Mouse (Mus musculus): ENCODE results near the gene Nfatc2. TPM values are rescaled to one million over a fixed set of nuclear protein-coding genes. Genes with fewer than 3 reads are reported as not detected.

Gene Nfatc2
- polyA plus RNA-seq, 1 experiment from 2014 or later, result 13.2 TPM

DNA sequence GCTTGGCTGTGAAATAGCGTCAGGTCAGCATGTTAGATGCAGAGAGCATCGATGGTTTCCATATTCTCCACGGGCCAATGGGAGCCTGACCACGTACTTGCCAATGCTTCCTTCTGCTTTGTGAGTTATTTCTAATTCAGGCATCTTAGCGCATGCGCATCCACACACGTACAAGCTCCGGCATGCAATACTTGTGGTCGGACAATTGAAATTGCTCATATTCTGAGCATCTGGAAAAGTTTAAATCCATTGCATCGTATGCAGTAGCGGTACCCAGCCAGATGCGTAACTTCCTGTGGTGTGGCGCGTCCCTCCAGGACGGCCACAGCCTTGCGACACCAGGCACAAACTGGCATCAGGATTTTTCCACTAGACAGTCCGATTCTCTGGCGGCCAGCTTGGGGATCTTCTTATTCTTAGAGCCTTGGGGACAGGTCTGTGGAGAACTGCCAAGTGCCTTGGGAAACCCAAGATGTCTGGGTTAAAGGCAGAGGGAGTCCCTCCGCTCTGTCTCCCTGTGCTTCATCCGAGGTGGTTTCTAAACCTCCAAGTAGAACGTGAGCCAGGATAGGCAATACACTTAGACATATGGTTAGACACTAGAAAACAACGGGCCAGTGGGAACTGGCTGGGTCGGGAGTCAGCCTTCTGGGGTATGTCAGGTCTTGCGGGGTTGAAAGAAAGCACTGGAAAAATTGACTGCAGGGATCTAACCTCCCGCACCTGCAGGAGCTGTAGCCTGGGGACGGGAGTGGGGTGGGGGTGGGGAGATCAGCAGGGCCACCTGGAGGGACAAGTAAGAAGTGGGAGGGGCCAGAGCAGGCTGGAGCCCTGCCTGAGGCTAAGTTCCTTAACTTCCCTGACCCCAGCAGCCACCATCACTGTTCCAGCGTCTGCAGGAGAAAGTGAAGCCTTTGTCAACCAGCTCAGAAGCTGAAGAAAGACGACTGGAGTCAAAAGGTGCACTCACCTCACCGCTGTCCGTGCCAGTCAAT, 149.4 kb downstream of the Nfatc2 start:
- Histone ChIP-seq H3K27me3 (ENCODE audit: control insufficient read depth, insufficient read depth, low read length) (peaks cover 13% of the 10 kb centered on the region), H3K4me2 (ENCODE audit: low read length) (no peak overlapping the region), H3K4me3 (ENCODE audit: control insufficient read depth in 1 of 2, insufficient read depth in 1 of 2, low read depth in 1 of 2, low read length in 2 of 2) (no peak overlapping the region), H3K36me3 (ENCODE audit: control insufficient read depth, insufficient read depth, low read length) (no peaks in the 10 kb centered on the region), H3K9me3 (ENCODE audit: control insufficient read depth, low read length) (no peaks in the 10 kb centered on the region), H3K27ac (replicated peaks in 1 of 2; ENCODE audit: control insufficient read depth in 1 of 2, insufficient read depth in 1 of 2, low read depth in 2 of 2, low read length in 2 of 2) (no peak overlapping the region), H3K4me1 (ENCODE audit: control insufficient read depth in 2 of 2, insufficient read depth in 2 of 2, low read length in 2 of 2) (peaks cover 8 to 9% of the 10 kb centered on the region in 2 experiments; a peak in 2 of 4 replicates), H3K9ac (ENCODE audit: low read length) (no peak overlapping the region)
- WGBS, result 54% methylated on average over 30 of the region's 30 CpGs
- ATAC-seq (ENCODE audit: insufficient number of reproducible peaks, insufficient read depth, low FRiP score, low read depth), result no peak

DNA sequence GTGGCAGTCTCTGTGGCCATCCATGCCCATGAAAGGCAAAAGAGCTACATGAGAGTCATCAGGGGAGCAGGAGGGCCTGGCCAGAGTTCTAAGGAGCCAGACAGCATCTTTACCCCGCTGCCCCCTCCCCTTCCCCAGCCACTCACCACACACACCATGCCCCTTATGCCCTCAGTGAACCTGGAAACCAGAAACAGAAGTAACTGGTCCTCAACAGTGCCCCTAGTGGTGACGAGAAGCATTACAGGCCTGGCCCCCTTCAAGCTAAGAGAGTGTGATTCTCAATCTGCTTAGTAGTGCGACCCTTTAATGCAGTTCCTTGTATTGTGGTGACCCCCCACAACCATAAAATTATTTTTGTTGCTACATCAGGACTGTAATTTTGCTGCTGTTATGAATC, 150.5 kb downstream of the Nfatc2 start:
- Histone ChIP-seq H3K4me1 (ENCODE audit: control insufficient read depth in 2 of 2, insufficient read depth in 2 of 2, low read length in 2 of 2) (peaks cover 8 to 9% of the 10 kb centered on the region in 2 experiments; a peak in 2 of 4 replicates), H3K9me3 (ENCODE audit: control insufficient read depth, low read length) (no peaks in the 10 kb centered on the region), H3K4me2 (ENCODE audit: low read length) (no peak overlapping the region), H3K9ac (ENCODE audit: low read length) (no peak overlapping the region), H3K27ac (replicated peaks in 1 of 2; ENCODE audit: control insufficient read depth in 1 of 2, insufficient read depth in 1 of 2, low read depth in 2 of 2, low read length in 2 of 2) (no peak overlapping the region), H3K27me3 (ENCODE audit: control insufficient read depth, insufficient read depth, low read length) (peaks cover 17% of the 10 kb centered on the region), H3K4me3 (ENCODE audit: control insufficient read depth in 1 of 2, insufficient read depth in 1 of 2, low read depth in 1 of 2, low read length in 2 of 2) (no peak overlapping the region), H3K36me3 (ENCODE audit: control insufficient read depth, insufficient read depth, low read length) (no peaks in the 10 kb centered on the region)
- 9% methylated on average over 3 of the region's 3 CpGs for whole genome bisulfite sequencing
- no peak for ATAC-seq (ENCODE audit: insufficient number of reproducible peaks, insufficient read depth, low FRiP score, low read depth)

DNA sequence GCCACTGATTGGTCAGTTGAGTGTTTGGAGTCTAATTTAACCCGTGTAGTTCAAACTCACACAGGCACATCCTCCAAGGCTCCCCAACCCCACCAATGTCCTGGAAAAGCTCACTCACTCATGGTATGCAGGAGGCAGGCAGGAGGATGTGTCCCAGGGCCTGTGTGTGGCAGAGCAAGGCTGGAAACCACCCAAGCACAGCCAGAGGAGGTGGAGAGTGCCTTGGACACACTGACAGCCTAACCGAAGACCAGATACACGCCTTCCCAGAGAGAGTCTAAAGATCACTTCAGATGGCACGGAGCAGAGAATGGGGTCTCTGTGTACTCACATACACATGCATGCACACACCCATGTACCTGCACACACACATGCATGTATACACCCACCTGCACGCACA, 153.4 kb downstream of the Nfatc2 start:
- no peak overlapping the region for H3K4me2 ChIP-seq (ENCODE audit: low read length)
- H3K36me3 ChIP-seq (ENCODE audit: control insufficient read depth, insufficient read depth, low read length), result no peaks in the 10 kb centered on the region
- H3K9ac ChIP-seq (ENCODE audit: low read length), result no peak overlapping the region
- no peak overlapping the region for H3K27ac ChIP-seq (replicated peaks in 1 of 2; ENCODE audit: control insufficient read depth in 1 of 2, insufficient read depth in 1 of 2, low read depth in 2 of 2, low read length in 2 of 2)
- WGBS, result 45% methylated on average over 5 of the region's 5 CpGs
- H3K9me3 ChIP-seq (ENCODE audit: control insufficient read depth, low read length), result no peaks in the 10 kb centered on the region
- H3K4me1 ChIP-seq (ENCODE audit: control insufficient read depth in 2 of 2, insufficient read depth in 2 of 2, low read length in 2 of 2), result peaks cover 8 to 9% of the 10 kb centered on the region in 2 experiments; a peak in 2 of 4 replicates
- H3K4me3 ChIP-seq (ENCODE audit: control insufficient read depth in 1 of 2, insufficient read depth in 1 of 2, low read depth in 1 of 2, low read length in 2 of 2), result no peak overlapping the region
- 0 out of 2 replicates have a peak, but pooled peaks have one; percentile 13 for ATAC-seq (ENCODE audit: insufficient number of reproducible peaks, insufficient read depth, low FRiP score, low read depth)
- peaks cover 36% of the 10 kb centered on the region for H3K27me3 ChIP-seq (ENCODE audit: control insufficient read depth, insufficient read depth, low read length)

DNA sequence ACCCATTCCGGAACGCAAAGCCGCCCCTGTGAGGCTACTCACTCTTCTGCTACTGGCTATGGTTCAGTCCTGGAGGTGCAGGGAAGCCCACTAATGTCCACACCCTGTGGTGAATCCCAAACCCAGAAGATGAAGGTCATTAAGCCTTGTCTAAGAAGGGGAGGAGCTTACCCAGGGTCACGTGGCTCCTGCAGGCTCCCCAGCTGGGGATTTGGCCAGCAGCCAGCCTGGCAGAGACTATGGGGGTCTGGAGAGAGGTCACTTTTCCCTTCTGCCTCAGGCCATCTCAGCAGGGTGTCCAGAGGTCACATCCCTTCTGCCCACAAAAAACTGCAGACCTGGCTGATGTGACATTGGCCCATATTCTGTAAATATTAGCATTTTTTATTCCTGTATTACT, 153.9 kb downstream of the Nfatc2 start:
- 26% methylated on average over 4 of the region's 4 CpGs for WGBS

DNA sequence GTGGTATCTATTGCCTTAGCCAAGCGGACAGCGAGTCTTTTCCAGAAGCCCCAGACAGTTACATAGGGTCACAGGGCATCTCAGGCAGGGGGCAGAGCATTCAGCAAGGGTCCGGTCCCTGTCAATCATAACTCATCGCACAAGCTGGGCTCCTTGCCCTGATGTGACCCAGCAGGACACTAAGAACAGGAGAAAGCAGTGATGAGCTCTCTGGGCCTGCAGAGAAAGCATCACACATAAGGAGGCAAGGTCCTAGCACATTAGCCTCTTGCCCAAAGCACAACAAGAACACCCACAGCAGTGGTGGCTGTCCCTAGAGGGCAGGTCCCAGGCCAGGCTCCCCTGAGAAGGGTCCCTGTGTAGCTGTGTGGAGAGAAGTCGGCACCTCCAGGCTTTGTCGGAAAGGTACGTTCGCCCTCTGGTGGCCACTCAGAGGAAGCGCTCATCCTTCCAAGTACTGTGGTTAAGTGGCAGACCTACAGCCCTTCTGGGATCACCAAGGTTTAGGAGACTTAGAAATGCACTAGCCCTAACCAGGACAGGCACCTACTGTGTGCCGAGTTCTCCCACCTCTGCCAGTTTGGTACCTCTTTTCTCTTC, 156.1 kb downstream of the Nfatc2 start:
- 30% methylated on average over 10 of the region's 10 CpGs for WGBS

More for the DNA sequence above, 153.9 kb downstream of the Nfatc2 start:
- no peak overlapping the region for H3K9ac ChIP-seq (ENCODE audit: low read length)
- no peaks in the 10 kb centered on the region for H3K9me3 ChIP-seq (ENCODE audit: control insufficient read depth, low read length)
- peaks cover 35% of the 10 kb centered on the region for H3K27me3 ChIP-seq (ENCODE audit: control insufficient read depth, insufficient read depth, low read length)
- H3K4me3 ChIP-seq (ENCODE audit: control insufficient read depth in 1 of 2, insufficient read depth in 1 of 2, low read depth in 1 of 2, low read length in 2 of 2), result no peak overlapping the region
- H3K27ac ChIP-seq (replicated peaks in 1 of 2; ENCODE audit: control insufficient read depth in 1 of 2, insufficient read depth in 1 of 2, low read depth in 2 of 2, low read length in 2 of 2), result no peak overlapping the region
- no peaks in the 10 kb centered on the region for H3K36me3 ChIP-seq (ENCODE audit: control insufficient read depth, insufficient read depth, low read length)
- peaks cover 8 to 9% of the 10 kb centered on the region in 2 experiments; a peak in 2 of 4 replicates for H3K4me1 ChIP-seq (ENCODE audit: control insufficient read depth in 2 of 2, insufficient read depth in 2 of 2, low read length in 2 of 2)
- ATAC-seq (ENCODE audit: insufficient number of reproducible peaks, insufficient read depth, low FRiP score, low read depth), result 0 out of 2 replicates have a peak, but pooled peaks have one; percentile 20
- H3K4me2 ChIP-seq (ENCODE audit: low read length), result peak overlapping the region; percentile 11; the same call in 1 of the 2 replicates

DNA sequence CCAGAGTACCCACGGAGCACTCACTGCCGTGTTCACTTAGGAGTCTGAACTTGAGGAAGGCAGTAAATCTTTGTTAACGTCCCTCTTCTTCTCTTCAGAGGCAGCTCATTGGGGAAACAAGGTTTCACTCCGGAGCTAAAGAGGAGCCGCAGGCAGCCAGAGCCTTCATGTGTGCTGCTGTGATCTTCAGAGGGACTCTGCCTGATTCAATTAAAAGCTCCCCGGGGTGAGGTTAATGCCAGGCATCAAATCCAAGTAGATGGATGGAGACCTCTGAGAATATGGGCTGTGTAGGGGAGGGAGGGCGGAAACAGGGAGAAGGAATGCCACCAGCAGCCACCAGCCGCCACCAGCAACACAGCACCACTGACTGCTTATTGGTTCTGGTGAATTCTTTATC, 157.3 kb downstream of the Nfatc2 start:
- Histone ChIP-seq H3K36me3 (ENCODE audit: control insufficient read depth, insufficient read depth, low read length) (no peaks in the 10 kb centered on the region), H3K4me2 (ENCODE audit: low read length) (no peak overlapping the region), H3K27ac (replicated peaks in 1 of 2; ENCODE audit: control insufficient read depth in 1 of 2, insufficient read depth in 1 of 2, low read depth in 2 of 2, low read length in 2 of 2) (no peak overlapping the region), H3K4me1 (ENCODE audit: control insufficient read depth in 2 of 2, insufficient read depth in 2 of 2, low read length in 2 of 2) (peaks cover 8 to 9% of the 10 kb centered on the region in 2 experiments; a peak in 2 of 4 replicates), H3K27me3 (ENCODE audit: control insufficient read depth, insufficient read depth, low read length) (peaks cover 23% of the 10 kb centered on the region), H3K9ac (ENCODE audit: low read length) (no peak overlapping the region), H3K4me3 (ENCODE audit: control insufficient read depth in 1 of 2, insufficient read depth in 1 of 2, low read depth in 1 of 2, low read length in 2 of 2) (no peak overlapping the region), H3K9me3 (ENCODE audit: control insufficient read depth, low read length) (peaks cover 11% of the 10 kb centered on the region; the same call in 1 of the 2 replicates)
- ATAC-seq (ENCODE audit: insufficient number of reproducible peaks, insufficient read depth, low FRiP score, low read depth), result no peak
- WGBS, result 30% methylated on average over 8 of the region's 8 CpGs

More for the DNA sequence above, 156.1 kb downstream of the Nfatc2 start:
- H3K9ac ChIP-seq (ENCODE audit: low read length), result no peak overlapping the region
- ATAC-seq (ENCODE audit: insufficient number of reproducible peaks, insufficient read depth, low FRiP score, low read depth), result peak; percentile 52; the same call in 1 of the 2 replicates
- no peak overlapping the region for H3K4me3 ChIP-seq (ENCODE audit: control insufficient read depth in 1 of 2, insufficient read depth in 1 of 2, low read depth in 1 of 2, low read length in 2 of 2)
- no peak overlapping the region for H3K4me2 ChIP-seq (ENCODE audit: low read length)
- H3K27me3 ChIP-seq (ENCODE audit: control insufficient read depth, insufficient read depth, low read length), result peaks cover 23% of the 10 kb centered on the region
- H3K9me3 ChIP-seq (ENCODE audit: control insufficient read depth, low read length), result peaks cover 10% of the 10 kb centered on the region; the same call in 1 of the 2 replicates
- H3K36me3 ChIP-seq (ENCODE audit: control insufficient read depth, insufficient read depth, low read length), result no peaks in the 10 kb centered on the region
- peaks cover 8 to 9% of the 10 kb centered on the region in 2 experiments; a peak in 2 of 4 replicates for H3K4me1 ChIP-seq (ENCODE audit: control insufficient read depth in 2 of 2, insufficient read depth in 2 of 2, low read length in 2 of 2)
- no peak overlapping the region for H3K27ac ChIP-seq (replicated peaks in 1 of 2; ENCODE audit: control insufficient read depth in 1 of 2, insufficient read depth in 1 of 2, low read depth in 2 of 2, low read length in 2 of 2)

DNA sequence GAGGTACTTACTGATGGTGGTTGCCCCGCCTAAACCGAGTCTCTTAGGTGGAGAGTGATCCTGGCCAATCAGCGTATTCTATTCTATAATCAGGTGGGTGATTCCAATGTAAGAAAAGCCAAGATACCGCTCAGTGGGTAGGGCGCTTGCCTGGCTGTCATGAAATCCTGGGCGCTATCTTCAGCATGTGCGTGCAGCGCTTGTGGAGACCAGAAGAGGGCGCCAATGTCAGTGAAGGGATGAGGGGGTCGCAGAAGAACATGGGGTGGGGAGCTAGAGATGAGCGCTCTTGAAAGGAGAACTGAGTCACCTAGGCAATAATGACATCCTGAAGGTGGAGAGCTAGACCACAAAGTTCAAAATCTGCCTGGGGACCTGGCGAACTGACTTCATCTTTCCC, 160.0 kb downstream of the Nfatc2 start:
- Histone ChIP-seq H3K4me1 (ENCODE audit: control insufficient read depth in 2 of 2, insufficient read depth in 2 of 2, low read length in 2 of 2) (no peaks in the 10 kb centered on the region), H3K27me3 (ENCODE audit: control insufficient read depth, insufficient read depth, low read length) (peaks cover 23% of the 10 kb centered on the region)
- ATAC-seq (ENCODE audit: insufficient number of reproducible peaks, insufficient read depth, low FRiP score, low read depth), result no peak

More for the DNA sequence above, 160.0 kb downstream of the Nfatc2 start:
- Histone ChIP-seq H3K9me3 (ENCODE audit: control insufficient read depth, low read length) (peaks cover 11% of the 10 kb centered on the region; the same call in 1 of the 2 replicates), H3K4me3 (ENCODE audit: control insufficient read depth in 1 of 2, insufficient read depth in 1 of 2, low read depth in 1 of 2, low read length in 2 of 2) (no peak overlapping the region), H3K4me2 (ENCODE audit: low read length) (no peak overlapping the region), H3K36me3 (ENCODE audit: control insufficient read depth, insufficient read depth, low read length) (no peaks in the 10 kb centered on the region), H3K27ac (replicated peaks in 1 of 2; ENCODE audit: control insufficient read depth in 1 of 2, insufficient read depth in 1 of 2, low read depth in 2 of 2, low read length in 2 of 2) (no peak overlapping the region), H3K9ac (ENCODE audit: low read length) (no peak overlapping the region)
- 86% methylated on average over 12 of the region's 12 CpGs for WGBS

Measured in heart, embryonic 14.5 days (tissue).